Mouse (Mus musculus) limb, embryonic 14.5 days (tissue): Measurements from ENCODE around the gene Ttc23. TPM values are rescaled to one million over a fixed set of nuclear protein-coding genes. Genes with fewer than 3 reads are reported as not detected.

Experiments
- ATAC-seq: fragments of 200-750 bp; cut with Nextera tagmentation; 2 replicates; pipeline ENCODE4 v1.8.0; 2017; ENCODE audit warnings: low read depth, moderate number of reproducible peaks, moderate TSS enrichment; ENCODE audit not compliant: low FRiP score
- DNase-seq: peaks from one replicate; pipeline ENCODE4 v3.0.0-alpha.2; 2015; ENCODE audit warnings: low spot score
- H3K27ac ChIP-seq: fragments of 300-500 bp; sonication (generic); replicated peaks from 2 replicates; pipeline ENCODE4 v1.5.1; 2014; ENCODE audit warnings: low read depth, mild to moderate bottlenecking, low read length, moderate library complexity, mixed read lengths
- H3K27me3 ChIP-seq: fragments of 300-500 bp; sonication (generic); 2 replicates; pipeline ENCODE4 v1.6.1; 2014; ENCODE audit warnings: low read length, mixed read lengths; ENCODE audit not compliant: control insufficient read depth, insufficient read depth
- H3K36me3 ChIP-seq: fragments of 300-500 bp; sonication (generic); 2 replicates; pipeline ENCODE4 v1.6.1; 2014; ENCODE audit warnings: mild to moderate bottlenecking, low read length, moderate library complexity, mixed read lengths; ENCODE audit not compliant: control insufficient read depth, insufficient read depth
- H3K4me1 ChIP-seq: fragments of 300-500 bp; sonication (generic); 2 replicates; pipeline ENCODE4 v1.6.1; 2014; ENCODE audit warnings: antibody characterized with exemption, low read length, mixed read lengths; ENCODE audit not compliant: control insufficient read depth, insufficient read depth
- H3K4me2 ChIP-seq: fragments of 300-500 bp; sonication (generic); replicated peaks from 2 replicates; pipeline ENCODE4 v1.6.1; 2014; ENCODE audit warnings: low read depth, mild to moderate bottlenecking, low read length, moderate library complexity; ENCODE audit not compliant: severe bottlenecking
- H3K4me3 ChIP-seq: fragments of 300-500 bp; sonication (generic); replicated peaks from 2 replicates; pipeline ENCODE4 v1.5.1; 2014; ENCODE audit warnings: low read length
- H3K9ac ChIP-seq: fragments of 300-500 bp; sonication (generic); 2 replicates; pipeline ENCODE4 v1.6.1; 2014; ENCODE audit warnings: mild to moderate bottlenecking, low read depth, low read length, moderate library complexity; ENCODE audit not compliant: severe bottlenecking
- H3K9me3 ChIP-seq: fragments of 300-500 bp; sonication (generic); 2 replicates; pipeline ENCODE4 v1.6.1; 2016; ENCODE audit warnings: low read length; ENCODE audit not compliant: control insufficient read depth
- POLR2A ChIP-seq: fragments of 200-500 bp; IDR thresholded peaks from 2 replicates; pipeline ENCODE4 v1.8.0; 2012; ENCODE audit warnings: inconsistent platforms, mild to moderate bottlenecking, moderate library complexity, borderline replicate concordance; ENCODE audit not compliant: insufficient read depth, insufficient read length; ENCODE audit errors: extremely low read depth
- WGBS: fragments of 180-500 bp; shearing (Covaris S2); extraction: QIAGEN DNeasy Blood & Tissue Kit; methylation state at CpG from one replicate; pipeline ENCODE4 v1.1.7; 2014; 5-methylcytosine and 5-hydroxymethylcytosine counted together
- polyA plus RNA-seq, 2 experiments: library from polyadenylated mRNA; depleted of rRNA in 1 of 2; stranded (reverse) in 1 of 2; unstranded in 1 of 2; fragments of >200 nt; fragmentation: Nextera tagmentation in 1 of 2; extraction: Ambion mirVana in 1 of 2; gene quantifications; 2 replicates each; pipeline versions ENCODE4 v1.2.1 to v1.2.3; 2012 to 2014

The Ttc23 gene
- polyA plus RNA-seq (2012; rRNA removed) (32.9 and 33.4 TPM in 2 replicates), polyA plus RNA-seq (2014; fragmentation: Nextera tagmentation; extraction: Ambion mirVana) (46.9 and 50.4 TPM in 2 replicates)

DNA sequence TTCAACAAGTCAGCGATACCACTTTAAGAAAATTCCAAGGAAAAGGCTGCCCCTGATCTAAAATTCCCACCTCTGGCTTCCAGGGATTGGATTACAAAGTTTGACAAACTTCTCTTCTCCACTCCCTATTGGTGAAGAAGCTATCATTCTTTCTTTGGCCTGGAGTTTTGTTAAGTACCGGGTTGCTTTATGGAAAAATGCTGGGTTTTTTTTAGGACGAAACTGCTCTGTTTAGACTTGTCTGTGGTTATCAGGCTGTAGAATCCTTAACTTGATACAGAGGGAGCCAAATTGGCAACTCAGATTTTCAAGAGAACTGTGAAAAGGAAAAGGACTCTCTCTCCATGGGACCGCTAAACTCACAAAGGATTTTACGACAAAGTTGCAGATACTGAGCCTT, at the start of gene Ttc23:
Gene Ttc23, plus strand, starts transcription at position 134 of the 400 bp plus-strand sequence.
- H3K36me3 ChIP-seq, result no peaks in the 10 kb centered on the region
- peak; percentile 88 for DNase-seq
- peak within 1 kb of the TSS; percentile 77 for H3K4me2 ChIP-seq
- 1% methylated on average over 5 of the region's 5 CpGs for WGBS
- H3K9me3 ChIP-seq, result no peaks in the 10 kb centered on the region
- no peaks in the 10 kb centered on the region for H3K27me3 ChIP-seq
- H3K4me3 ChIP-seq, result peak within 1 kb of the TSS; percentile 85
- H3K27ac ChIP-seq, result peak within 1 kb of the TSS; percentile 89
- peak; percentile 60 for ATAC-seq
- peak within 1 kb of the TSS; percentile 83 for H3K9ac ChIP-seq
- H3K4me1 ChIP-seq, result peaks cover 35% of the 10 kb centered on the region
- TF ChIP-seq POLR2A, result no peak

- ATAC-seq (peak; percentile 75), DNase-seq (peak; percentile 88)
- H3K4me2 ChIP-seq, result no peak overlapping the region
- no peaks in the 10 kb centered on the region for H3K9me3 ChIP-seq
- peaks cover 10% of the 10 kb centered on the region for H3K4me1 ChIP-seq
- H3K36me3 ChIP-seq, result no peaks in the 10 kb centered on the region
- WGBS, result 24% methylated on average over 3 of the region's 3 CpGs
- H3K4me3 ChIP-seq, result no peak overlapping the region
- H3K27ac ChIP-seq, result peak overlapping the region; percentile 67; the same call in 1 of the 2 replicates
- TF ChIP-seq POLR2A, result no peak
- no peak overlapping the region for H3K9ac ChIP-seq
- no peaks in the 10 kb centered on the region for H3K27me3 ChIP-seq
Measured at GRCm38 (mm10) chr7:67598050-67598449, 49.2 kb upstream of the Ttc23 start.

- Histone ChIP-seq H3K9ac (no peak overlapping the region), H3K27ac (no peak overlapping the region), H3K4me2 (no peak overlapping the region), H3K4me3 (no peak overlapping the region), H3K4me1 (peaks cover 16% of the 10 kb centered on the region), H3K9me3 (no peaks in the 10 kb centered on the region), H3K36me3 (no peaks in the 10 kb centered on the region), H3K27me3 (no peaks in the 10 kb centered on the region)
- WGBS, result 84% methylated on average over 6 of the region's 6 CpGs
- ATAC-seq (no peak), DNase-seq (no peak)
- TF ChIP-seq POLR2A, result no peak
Measured at GRCm38 (mm10) chr7:67605114-67605513, 42.1 kb upstream of the Ttc23 start.

- ATAC-seq, result no peak
- H3K4me2 ChIP-seq, result no peak overlapping the region
- no peak overlapping the region for H3K4me3 ChIP-seq
- H3K9ac ChIP-seq, result no peak overlapping the region
- 81% methylated on average over 1 of the region's 1 CpGs for WGBS
- no peaks in the 10 kb centered on the region for H3K9me3 ChIP-seq
- no peaks in the 10 kb centered on the region for H3K27me3 ChIP-seq
- H3K36me3 ChIP-seq, result no peaks in the 10 kb centered on the region
- peaks cover 16% of the 10 kb centered on the region for H3K4me1 ChIP-seq
- H3K27ac ChIP-seq, result no peak overlapping the region
- TF ChIP-seq POLR2A, result no peak
- DNase-seq, result no peak
Measured at GRCm38 (mm10) chr7:67606250-67606649, 41.0 kb upstream of the Ttc23 start.

DNA sequence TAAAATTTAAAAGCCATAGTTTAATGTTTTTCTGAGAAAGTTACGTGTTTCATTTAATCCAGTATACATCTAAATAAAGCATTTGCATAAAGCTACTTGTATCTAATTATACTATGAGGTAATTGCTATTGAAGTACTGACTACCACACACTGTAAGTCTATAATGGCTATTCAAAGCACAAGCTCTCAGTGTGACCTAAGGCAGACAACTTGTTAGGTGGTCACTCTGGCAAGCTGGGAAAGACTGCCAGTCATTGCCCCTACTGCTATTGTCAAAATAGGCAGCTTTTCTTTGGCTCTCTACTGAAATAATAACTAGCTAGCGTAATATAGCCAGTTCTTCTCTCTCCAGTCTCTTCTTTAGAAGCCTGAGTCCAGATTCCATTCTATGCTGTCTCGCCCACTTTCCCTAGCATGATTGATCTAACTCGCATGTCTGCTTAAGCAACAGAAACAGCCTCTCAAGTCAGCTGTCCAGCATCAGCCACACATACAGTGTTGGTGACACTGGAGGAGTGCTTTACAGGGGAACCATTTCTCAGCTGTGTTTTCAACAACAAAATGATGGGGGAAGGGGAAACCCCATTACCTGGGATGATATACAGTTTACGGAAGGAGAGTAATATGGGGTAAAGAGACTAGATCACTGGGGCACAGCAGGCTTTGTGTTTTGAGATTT, 39.4 kb upstream of the Ttc23 start:
- 65% methylated on average over 5 of the region's 5 CpGs for WGBS

More for the DNA sequence above, 39.4 kb upstream of the Ttc23 start:
- H3K27me3 ChIP-seq, result no peaks in the 10 kb centered on the region
- ATAC-seq (peak; percentile 57; the same call in 1 of the 2 replicates), DNase-seq (no peak)
- no peak overlapping the region for H3K27ac ChIP-seq
- no peak overlapping the region for H3K4me2 ChIP-seq
- peaks cover 16% of the 10 kb centered on the region for H3K4me1 ChIP-seq
- H3K36me3 ChIP-seq, result no peaks in the 10 kb centered on the region
- no peaks in the 10 kb centered on the region for H3K9me3 ChIP-seq
- no peak overlapping the region for H3K4me3 ChIP-seq
- TF ChIP-seq POLR2A, result no peak
- no peak overlapping the region for H3K9ac ChIP-seq
